Mouse (Mus musculus) adrenal gland, adult (tissue): Measurements from ENCODE around the gene Zic2.

Experiments
- DNase-seq, 2 experiments: peaks; one replicate each; pipeline ENCODE4 v3.0.0; 2022 to 2023; ENCODE audit warnings: low spot score in 1 of 2; ENCODE audit not compliant: inconsistent age in 2 of 2

Gene Zic2

DNA sequence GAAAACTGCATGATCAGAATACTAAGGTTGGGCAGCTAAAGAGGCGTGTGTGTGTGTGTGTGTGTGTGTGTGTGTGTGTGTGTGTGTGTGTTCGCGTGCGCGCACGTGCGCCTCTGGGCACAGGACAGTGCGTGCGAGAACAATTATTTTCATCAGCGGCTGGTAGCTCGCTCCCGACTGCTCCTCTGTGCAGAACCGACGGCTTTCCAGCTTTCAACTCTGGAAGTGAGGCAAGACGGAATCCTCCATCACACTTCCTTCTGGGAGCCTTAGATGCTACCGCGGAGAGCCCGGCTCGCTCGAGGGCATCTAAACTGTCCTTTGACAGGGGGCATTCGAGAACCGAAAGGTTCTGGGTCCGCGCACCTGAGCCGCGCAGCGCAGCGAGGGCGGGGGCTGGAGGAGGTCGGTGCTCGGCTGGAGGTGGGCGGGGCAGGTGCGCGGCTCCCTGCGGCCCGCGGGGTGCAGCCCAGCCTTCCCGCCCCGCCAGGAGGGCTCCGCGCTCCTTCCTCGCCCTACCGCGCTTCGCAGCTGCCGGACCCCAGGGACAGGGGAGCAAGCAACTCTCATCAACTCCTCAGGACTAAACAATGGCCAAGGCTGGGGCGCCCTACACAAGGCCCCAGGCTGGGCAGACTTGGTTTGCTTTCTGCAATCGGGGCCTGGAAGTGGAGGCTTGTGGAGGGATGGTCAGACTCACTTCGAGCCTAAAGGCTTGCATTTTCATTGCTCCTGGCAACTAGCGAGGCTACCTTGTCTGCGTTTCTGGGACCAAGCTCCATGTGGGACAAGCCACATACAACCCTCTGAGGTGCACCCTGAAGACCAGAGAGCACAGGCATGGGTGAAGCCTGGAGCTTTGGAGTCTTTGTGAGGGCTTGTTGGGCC lies 15.4 kb downstream of the Zic2 start, which contains the start of gene Gm10837:
Gm10837 (plus strand) TSS at position 146 of the 888 bp plus-strand sequence.
- peak in 1 of 2 experiments; percentile 29 for DNase-seq

DNA sequence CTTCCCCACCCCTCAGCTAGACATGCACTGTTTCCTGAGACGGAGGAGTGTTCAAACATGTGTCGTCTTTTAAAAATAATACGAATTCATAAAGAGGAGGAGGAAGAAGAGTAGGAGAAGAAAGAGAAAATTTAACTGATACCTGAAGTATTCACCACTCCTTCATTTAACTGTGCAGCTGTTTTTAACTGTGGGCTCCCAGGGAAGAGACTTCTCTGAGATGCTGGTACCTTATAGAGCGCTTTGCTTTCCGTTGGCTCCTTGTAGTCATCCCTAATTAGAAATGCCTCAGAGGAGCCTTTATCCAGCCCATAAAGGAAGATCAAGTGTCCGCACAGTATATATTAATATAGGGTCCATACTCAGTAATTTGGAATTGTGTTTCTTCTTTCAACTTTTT lies 16.3 kb downstream of the Zic2 start:
- DNase-seq = peak in 1 of 2 experiments; percentile 11

DNA sequence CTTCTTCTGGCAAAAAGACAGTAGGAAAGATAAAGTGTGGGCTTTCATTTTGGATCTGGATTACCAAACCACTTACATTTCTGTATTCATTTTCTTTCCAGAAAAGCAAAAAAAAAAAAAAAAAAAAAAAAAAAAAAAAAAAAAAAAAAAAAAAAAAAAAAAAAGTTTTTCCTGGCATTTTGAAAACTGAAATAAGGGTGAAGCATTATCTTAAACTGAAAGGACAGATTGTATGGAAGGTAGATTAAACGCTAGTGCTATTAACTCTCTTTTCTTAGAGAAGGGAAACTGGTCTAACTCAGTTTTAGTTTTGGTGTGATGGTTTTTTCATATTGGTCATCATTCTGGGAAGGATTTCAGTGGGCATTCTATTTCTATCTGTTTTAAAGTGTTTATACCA lies 16.8 kb downstream of the Zic2 start:
- no peak for DNase-seq

DNA sequence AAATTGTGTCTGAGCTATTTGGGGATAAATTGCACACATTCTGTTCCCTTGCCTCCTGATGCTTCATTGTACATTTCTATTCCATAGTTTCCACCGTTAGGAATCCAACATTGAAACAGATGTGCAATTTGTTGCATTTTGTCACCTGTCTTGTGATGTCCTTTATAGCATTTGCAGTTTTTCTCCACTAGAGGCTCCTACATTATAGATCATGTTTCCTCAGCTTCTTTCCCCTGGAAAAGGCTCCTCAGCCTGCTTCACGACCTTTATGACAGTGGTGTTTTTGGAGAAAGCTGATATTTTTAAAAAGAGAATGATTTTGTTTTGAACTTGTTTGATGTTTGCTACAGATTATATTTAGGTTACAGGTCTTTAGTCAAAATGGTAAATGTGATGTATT lies 33.8 kb downstream of the Zic2 start:
- DNase-seq = peak in 1 of 2 experiments; percentile 28

DNA sequence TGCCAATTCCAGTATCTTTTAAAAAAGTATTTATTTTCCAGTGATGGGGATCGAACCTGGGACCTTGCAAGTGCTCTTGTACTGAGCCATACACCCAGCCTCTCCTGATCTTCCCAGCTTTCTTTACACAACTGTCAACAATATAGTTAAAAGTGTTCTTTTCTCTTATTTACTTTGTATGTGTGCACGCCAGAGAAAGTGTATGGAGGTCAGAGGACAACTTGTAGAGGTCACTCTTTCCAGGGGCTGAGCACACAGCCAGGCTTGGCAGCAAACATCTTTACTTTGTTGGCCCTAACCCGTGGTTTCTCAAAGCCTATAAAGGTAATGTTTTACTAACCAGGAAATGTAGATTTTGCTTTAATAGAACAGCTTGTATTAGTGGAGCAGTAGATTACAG lies 36.3 kb downstream of the Zic2 start:
- no peak for DNase-seq

DNA sequence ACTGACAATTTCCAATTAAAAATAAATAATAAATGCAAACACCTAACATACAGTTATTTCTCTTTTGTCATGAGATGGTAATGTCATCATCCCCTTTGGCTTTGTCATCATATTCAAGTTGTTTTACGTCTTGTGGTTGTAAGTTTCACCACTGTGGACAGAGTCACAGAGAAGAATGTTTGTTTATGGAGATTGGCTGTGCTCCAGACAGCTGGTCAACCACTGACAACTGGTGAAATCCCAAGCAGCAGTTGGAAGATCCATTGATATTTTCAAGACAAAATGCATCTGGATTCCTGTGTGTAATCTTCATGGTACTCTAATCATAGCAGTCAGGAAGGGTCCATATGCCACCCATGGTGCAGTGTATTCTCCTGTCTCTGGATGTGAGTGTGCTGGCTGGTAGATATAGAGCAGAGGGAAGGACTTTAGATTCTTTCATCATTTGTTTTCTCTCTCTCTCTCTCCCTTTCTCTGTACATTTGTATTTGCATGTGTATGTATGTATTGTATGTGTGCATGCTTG lies 38.3 kb downstream of the Zic2 start:
- DNase-seq = no peak

DNA sequence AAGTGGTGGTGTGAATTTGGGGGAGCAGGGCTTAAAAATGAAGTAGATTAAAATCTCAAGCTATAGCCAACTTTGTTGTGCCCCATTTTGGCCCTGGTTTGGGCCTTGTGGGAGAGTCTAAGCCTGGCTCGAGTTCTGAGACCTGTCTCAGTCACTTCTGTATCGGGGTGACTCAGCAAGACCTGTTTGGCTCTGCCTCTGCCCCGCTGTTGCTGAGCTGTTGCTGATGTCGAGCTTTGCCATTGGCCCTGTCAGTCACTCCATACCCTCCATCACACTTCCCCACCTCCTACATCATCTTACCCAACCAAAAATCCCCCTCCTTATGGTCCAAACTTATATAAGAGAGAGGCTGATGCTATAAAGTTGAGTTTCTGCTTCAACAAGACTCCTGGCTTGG lies 53.2 kb downstream of the Zic2 start:
- DNase-seq = no peak
